Comparison of ENCODE assay signal across 8 mouse cellular contexts in the genomic region with DNA sequence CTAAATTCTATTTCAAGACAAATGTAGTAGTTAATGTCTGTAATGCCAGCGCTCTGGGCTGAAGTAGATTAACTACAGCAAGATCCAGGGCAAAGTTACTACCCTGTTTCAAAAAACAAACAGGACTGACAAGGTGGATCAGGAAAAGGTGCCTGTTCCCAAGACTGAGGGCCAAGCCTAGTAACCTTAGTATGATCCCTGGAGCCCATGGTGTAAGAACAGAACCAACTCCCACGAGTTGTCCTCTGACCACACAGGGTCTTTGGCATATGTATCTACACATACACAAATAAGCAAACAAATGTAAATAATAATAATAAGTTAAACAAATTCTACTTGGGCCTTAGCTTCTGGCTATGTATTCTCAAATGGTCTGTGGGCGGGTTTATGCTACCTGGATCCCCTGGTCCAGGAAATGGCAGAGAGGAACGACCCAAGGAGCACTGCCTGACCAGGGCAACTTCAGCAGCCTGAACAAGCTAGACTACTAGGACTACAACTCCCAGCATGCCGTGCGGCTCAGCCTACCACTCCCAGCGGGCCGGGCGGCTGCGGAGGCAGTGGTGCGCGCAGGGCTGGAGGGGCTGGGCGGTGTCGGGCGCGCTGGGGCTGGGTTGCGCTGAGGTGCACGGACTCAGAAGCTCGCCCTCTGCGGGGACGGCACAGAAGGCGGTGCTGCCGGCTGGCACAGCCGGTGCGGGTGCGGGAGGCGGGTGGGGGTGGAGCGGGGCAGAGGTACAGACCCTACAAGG. TPM values are rescaled to one million over a fixed set of nuclear protein-coding genes. Genes with fewer than 3 reads are reported as not detected.
A peak's percentile ranks its signal among the peaks of the same experiment; 100 is the strongest.
DNase-seq lines count a peak whose midpoint lies in the region; ATAC-seq lines count a peak whose summit lies in the region.

Gene Slc27a4 (plus strand): TSS at position 560 of the 752 bp plus-strand sequence.

- WGBS in intestine, embryonic 14.5 days: 5% methylated on average over 28 of the region's 28 CpGs

- H3K27me3 ChIP-seq in intestine, embryonic 14.5 days (replicated peaks; ENCODE audit: control insufficient read depth, insufficient read depth, low read length): no peaks in the 10 kb centered on the region

- peak; percentile 98 for ATAC-seq in intestine, embryonic 14.5 days (replicated peaks; ENCODE audit: low FRiP score, low TSS enrichment, low read depth)

- peak; percentile 96 to 98 for DNase-seq in adrenal gland, adult (ENCODE audit: inconsistent age in 2 of 2, low spot score in 1 of 2)
- DNase-seq in embryo, embryonic 10.5 days (ENCODE audit: low spot score): peak; percentile 97
- peak; percentile 97 for DNase-seq in gastrocnemius, postnatal 14 days
- DNase-seq in intestine, embryonic 14.5 days (ENCODE audit: low spot score): peak; percentile 95
- peak; percentile 95 to 96 for DNase-seq in left cerebral cortex, postnatal 14 days (ENCODE audit: low spot score in 2 of 2)
- DNase-seq in mesoderm, embryonic 11.5 days (ENCODE audit: low read depth, low spot score): peak; percentile 90
- peak; percentile 95 for DNase-seq in right cerebral cortex, postnatal 36 days (ENCODE audit: low spot score in 2 of 2)
- peak; percentile 93 for DNase-seq in yolk sac, embryonic 10.5 days (ENCODE audit: low spot score)

- peak within 1 kb of the TSS; percentile 84 for H3K4me2 ChIP-seq in intestine, embryonic 14.5 days (ENCODE audit: low read length)

- peak within 1 kb of the TSS; percentile 85 for H3K4me3 ChIP-seq in intestine, embryonic 14.5 days (ENCODE audit: low read depth, low read length)

- intact Hi-C loops in gastrocnemius, postnatal 14 days (cut with DNase I; ENCODE audit: low total_unique reads): no loop called here
- intact Hi-C loops in left cerebral cortex, postnatal 14 days (cut with DNase I): no loop called here

- peak within 1 kb of the TSS; percentile 86 for H3K9ac ChIP-seq in intestine, embryonic 14.5 days (ENCODE audit: low read length)

- peaks cover 7% of the 10 kb centered on the region for H3K4me1 ChIP-seq in intestine, embryonic 14.5 days (replicated peaks; ENCODE audit: control insufficient read depth, insufficient read depth, low read length)

- peaks cover 31% of the 10 kb centered on the region for H3K36me3 ChIP-seq in intestine, embryonic 14.5 days (ENCODE audit: control insufficient read depth, insufficient read depth, low read length)

- H3K9me3 ChIP-seq in intestine, embryonic 14.5 days (ENCODE audit: control insufficient read depth, low read length): no peaks in the 10 kb centered on the region

- H3K27ac ChIP-seq in intestine, embryonic 14.5 days (ENCODE audit: low read depth): peak within 1 kb of the TSS; percentile 77; the same call in 1 of the 2 replicates

RNA-seq across cellular contexts. Expression of gene Slc27a4, which starts in this region (rescaled TPM):
- total RNA-seq in gastrocnemius, postnatal 14 days (2021): 10 to 100 TPM in 1 of 2 experiments, 1 to 10 TPM in 1; 8.6 to 10.1 TPM
- 16.0 and 16.2 TPM in 2 replicates for polyA plus RNA-seq in intestine, embryonic 14.5 days (2014; fragmentation: Nextera tagmentation; extraction: Ambion mirVana)
- total RNA-seq in left cerebral cortex, postnatal 14 days (2021): 10 to 100 TPM; 93.4 to 96.7 TPM

Comparison
In these comparisons a context has a peak if more than half of its experiments do, and no peak if none do; other contexts are left out.
1. Peak in every context shown above with its lines: DNase-seq, ATAC-seq, H3K4me3 ChIP-seq and H3K27ac ChIP-seq.
2. RNA of gene Slc27a4 (total RNA-seq): 93.4 to 96.7 TPM in left cerebral cortex, postnatal 14 days; 8.6 to 10.1 TPM in gastrocnemius, postnatal 14 days; every median in the first group is over 4 times any median in the second.